Mouse (Mus musculus) megakaryocyte progenitor cell, adult 5-6 weeks (primary cell): ENCODE measurements around the gene Ccdc96. TPM values are rescaled to one million over a fixed set of nuclear protein-coding genes. Genes with fewer than 3 reads are reported as not detected.
A peak's percentile ranks its signal among the peaks of the same experiment; 100 is the strongest.

Experiments
- ATAC-seq: replicated peaks from 2 replicates; pipeline ENCODE4 v1.8.0; 2016; ENCODE audit warnings: mild to moderate bottlenecking, moderate TSS enrichment, inconsistent platforms; ENCODE audit not compliant: poor library complexity
- total RNA-seq, 2 experiments: library from RNA; stranded (forward) in 1 of 2; stranded (reverse) in 1 of 2; fragments of 157-497, 149-512 nt in 1 of 2; fragments of 200-1000 nt in 1 of 2; gene quantifications; 2 replicates each; pipeline versions ENCODE4 v1.2.3 to v1.2.4; 2015 to 2017

Ccdc96 gene
- total RNA-seq (2015) (0.02 and 0.05 TPM in 2 replicates), total RNA-seq (2017) (0.25 TPM in 1 of 2 replicates, not detected in the other)

GRCm38 (mm10) chr5:36484171-36484990, at the start of gene Ccdc96, which contains the start of gene Tada2b:
Gene Ccdc96, plus strand, starts transcription at chr5:36484588.
Gene Tada2b, minus strand, starts transcription at chr5:36484285.
- ATAC-seq, result peak; percentile 88

DNA sequence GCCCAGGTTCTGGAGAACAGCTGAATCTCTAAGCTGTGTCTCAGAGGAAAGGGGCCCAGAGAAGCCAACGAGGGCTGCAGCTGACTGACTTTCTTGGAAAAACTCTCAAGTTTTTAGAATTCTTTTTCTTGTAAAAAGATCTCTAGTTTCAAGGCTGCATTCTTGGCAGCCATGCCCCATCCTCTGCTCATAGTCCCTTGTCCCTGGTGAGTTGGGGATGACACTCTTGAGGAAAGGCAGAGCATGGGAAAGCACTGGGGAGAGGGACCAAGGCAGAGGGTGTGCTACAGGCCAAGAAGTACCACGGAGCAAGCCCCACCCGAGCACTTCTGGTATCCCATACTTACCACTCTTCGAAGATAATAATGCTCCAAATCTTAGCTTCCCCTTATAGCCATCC, 47.5 kb upstream of the Ccdc96 start:
- ATAC-seq, result no peak

- no peak for ATAC-seq
These were observed 43.6 kb upstream of the Ccdc96 start for GRCm38 (mm10) chr5:36440741-36441140.

DNA sequence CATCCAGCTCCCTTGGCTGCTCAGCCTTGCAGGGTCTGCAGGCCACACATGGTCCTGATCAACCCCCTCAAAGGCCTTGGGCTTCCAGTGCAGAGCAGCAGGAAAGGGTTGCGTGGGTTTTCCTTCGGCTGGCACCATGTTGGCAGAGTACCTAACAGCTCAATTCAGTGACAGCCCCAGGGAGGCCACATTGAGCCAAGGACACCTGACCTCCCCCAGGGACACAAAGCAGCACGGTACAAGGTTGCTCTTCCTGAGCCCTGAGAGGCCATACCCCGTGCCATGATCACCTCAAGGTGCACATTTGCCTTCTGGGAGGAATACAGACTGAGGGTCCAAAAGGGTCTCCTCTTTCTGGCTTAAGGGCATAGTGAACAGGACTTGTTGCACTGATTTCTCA, 39.8 kb upstream of the Ccdc96 start:
- no peak for ATAC-seq

GRCm38 (mm10) chr5:36445028-36445427, 39.4 kb upstream of the Ccdc96 start:
- ATAC-seq, result no peak

- ATAC-seq, result no peak
These were observed 38.1 kb upstream of the Ccdc96 start for GRCm38 (mm10) chr5:36446166-36446890.

DNA sequence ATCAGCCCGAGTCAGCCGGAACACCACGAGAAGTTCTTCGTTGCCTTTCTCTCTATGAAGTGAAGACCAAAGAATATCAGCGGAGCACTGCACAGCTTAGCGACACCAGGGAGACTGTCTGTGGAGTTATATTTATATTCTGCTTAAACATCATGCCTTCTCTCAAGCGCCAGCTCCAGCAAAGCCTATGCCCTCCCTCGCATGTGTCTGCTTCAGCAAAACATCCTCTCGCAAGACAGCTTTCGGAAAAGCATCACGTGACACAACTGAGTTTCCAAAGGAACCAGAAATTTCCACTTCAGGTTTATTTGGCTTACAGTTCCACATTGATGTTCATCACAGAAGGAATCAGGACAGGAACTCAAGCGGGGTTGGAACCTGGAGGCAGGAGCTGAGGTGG, 36.5 kb upstream of the Ccdc96 start:
- ATAC-seq, result no peak

DNA sequence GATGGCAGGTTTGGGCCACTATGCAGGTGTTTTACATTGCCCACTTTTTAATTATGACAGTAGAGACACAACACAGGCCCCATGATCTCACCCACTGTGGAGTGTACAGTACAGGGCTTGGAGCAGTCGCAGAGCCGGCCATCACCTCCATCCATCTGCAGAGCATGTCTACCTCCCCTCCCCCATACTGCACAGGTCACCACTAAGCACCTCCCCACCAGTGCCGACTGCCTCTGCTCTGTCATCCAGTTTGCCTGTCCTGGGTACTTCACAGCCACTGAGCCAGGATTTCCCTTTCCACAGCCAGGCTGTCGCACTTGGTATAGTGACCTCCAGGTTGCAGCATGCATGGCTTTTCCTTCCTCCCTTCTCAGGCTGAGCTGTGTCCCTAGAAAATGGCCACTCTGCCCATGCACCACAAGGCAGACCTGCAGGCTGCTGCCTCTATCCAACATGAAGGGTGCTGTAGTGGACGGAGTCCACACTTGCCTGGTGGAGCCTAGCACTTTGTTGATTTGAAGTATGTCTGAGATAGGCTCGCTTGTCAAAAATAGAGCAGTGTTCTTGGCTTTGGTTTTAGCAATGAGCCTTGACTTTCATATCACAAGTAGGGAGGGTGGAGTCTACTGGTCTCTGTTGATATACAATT, 34.6 kb upstream of the Ccdc96 start:
- no peak for ATAC-seq

DNA sequence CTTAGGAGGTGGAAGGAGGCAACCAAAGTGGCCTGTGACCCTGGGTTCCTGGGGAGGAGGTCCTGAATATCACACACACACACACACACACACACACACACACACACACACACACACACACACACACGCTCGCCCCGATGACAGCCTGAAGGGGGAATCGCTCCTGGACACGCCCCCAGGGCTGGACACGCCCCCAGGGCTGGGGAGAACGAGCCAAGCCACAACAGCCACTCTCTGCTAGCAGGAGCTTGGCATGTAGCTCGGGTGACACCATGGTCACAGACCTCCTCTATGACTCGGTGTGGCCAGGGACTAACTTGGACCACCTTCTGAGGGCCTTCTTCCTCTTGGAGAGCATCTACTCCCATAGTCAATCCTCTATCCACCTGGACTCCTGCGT, 33.3 kb upstream of the Ccdc96 start:
- peak; percentile 86 for ATAC-seq

GRCm38 (mm10) chr5:36451872-36452389, 32.5 kb upstream of the Ccdc96 start:
- ATAC-seq, result no peak

- no peak for ATAC-seq
These were observed 31.6 kb upstream of the Ccdc96 start for GRCm38 (mm10) chr5:36452821-36453220.

DNA sequence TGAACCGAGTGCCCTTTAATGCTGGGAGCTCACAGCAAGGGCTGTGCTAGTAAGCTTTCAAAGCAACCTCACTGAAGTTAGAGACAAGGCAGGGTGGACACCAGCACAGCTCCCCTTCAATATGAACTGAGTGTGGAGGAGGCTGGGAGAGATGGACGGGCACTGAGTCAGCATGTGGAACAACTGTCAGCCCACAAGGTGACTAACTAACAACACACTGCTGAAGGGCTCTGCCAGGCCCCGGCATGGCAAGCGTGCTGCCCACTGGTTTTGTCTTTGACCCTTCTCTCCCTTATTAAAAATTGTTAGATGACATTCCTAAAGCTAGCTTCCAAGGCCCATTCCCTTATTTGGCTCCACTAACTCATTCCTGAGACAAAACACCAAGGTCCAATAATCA, 26.7 kb upstream of the Ccdc96 start:
- no peak for ATAC-seq

DNA sequence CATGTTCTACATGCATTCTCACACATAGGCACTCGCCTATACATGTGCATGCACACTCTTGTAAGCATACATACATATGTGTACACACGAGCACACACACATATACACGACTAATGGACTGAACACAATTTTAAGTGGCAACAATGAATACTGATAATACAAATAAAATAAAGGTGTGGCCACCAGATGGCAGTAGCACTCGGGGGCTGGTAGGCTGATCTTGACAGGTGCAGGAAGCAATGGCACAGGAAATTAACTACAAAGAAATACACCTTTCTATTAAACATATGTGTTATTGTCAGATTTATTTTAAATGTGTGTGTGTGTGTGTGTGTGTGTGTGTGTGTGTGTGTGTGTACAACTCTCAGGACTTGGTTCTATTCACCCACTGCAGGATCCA, 25.5 kb upstream of the Ccdc96 start:
- ATAC-seq, result peak; percentile 68

- ATAC-seq, result no peak
These were observed 23.7 kb upstream of the Ccdc96 start for GRCm38 (mm10) chr5:36460712-36461111.

DNA sequence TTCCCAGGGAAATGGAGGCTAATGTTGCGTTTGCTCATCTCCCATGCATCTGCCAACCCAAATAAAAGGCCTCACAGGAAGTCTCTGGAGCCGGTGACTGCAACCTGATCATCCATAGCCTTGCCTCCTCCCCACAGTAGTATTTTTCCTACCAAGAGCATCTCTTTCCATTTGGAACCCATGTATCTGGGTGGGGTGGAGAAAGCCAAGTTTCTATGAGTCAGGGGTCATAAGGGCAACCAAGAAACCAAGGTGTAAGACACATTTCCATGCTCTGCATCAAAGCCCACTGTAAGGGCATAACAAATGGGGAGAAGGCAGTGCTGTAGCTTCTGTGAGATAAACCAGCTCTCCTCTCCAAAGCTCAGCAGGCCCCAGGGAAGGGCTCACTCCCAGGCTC, 23.2 kb upstream of the Ccdc96 start:
- no peak for ATAC-seq

- peak; percentile 53 for ATAC-seq
These were observed 21.6 kb upstream of the Ccdc96 start for GRCm38 (mm10) chr5:36462810-36463209.

DNA sequence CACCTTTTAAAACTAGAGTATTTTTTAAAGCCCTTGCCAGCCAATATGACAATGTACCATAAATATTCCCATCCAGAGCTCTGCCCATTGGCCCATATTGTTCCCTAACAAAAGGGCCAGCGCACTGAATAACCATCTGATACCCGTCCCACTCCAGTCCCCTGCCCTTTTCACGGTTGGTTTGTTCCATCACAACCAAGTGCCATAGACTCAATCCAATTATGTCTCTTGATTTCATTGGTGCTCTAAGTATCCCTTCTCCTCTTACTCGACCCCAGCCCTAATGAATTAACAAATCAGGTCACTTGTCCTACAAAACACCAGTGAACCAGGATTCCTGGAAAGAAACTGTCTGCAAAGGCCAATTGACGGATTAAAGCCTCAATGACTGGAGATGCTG, 21.0 kb upstream of the Ccdc96 start:
- no peak for ATAC-seq

- peak; percentile 93 for ATAC-seq
These were observed 19.4 kb upstream of the Ccdc96 start, which contains the start of gene Grpel1 for GRCm38 (mm10) chr5:36464709-36465661. Gene Grpel1, plus strand, starts transcription at chr5:36464998.

- ATAC-seq, result no peak
These were observed 18.5 kb upstream of the Ccdc96 start for GRCm38 (mm10) chr5:36465889-36466288.

DNA sequence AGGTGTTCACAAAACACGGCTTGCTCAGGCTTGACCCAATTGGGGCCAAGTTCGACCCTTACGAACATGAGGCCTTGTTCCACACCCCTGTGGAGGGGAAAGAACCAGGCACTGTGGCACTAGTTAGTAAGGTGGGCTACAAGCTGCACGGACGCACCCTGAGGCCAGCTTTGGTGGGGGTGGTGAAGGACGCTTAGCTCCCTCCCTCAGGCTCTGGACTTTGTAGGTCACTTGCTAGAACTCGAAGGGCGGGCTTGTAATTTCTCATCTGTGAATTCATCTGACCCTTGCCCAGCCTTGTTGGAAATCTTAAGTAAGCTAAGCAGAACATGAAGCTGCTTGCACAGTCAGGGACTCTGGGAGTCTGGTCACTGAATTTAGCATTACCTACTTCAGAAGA, 13.2 kb upstream of the Ccdc96 start:
- no peak for ATAC-seq
